Mouse (Mus musculus) G1E (cell line): ENCODE data around the gene Esyt1. TPM values are rescaled to one million over a fixed set of nuclear protein-coding genes. Genes with fewer than 3 reads are reported as not detected.

Experiments
- ATAC-seq: 2 replicates; pipeline ENCODE4 v1.8.0; 2016; ENCODE audit warnings: mild to moderate bottlenecking; ENCODE audit not compliant: insufficient number of reproducible peaks, poor library complexity, low FRiP score, severe bottlenecking; ENCODE audit errors: extremely low read depth
- DNase-seq: peaks from one replicate; pipeline ENCODE4 v3.0.0; 2012; ENCODE audit warnings: low spot score
- H3K27me3 ChIP-seq: 2 replicates; pipeline ENCODE4 v1.6.1; 2012; ENCODE audit warnings: mild to moderate bottlenecking, low read length, inconsistent platforms; ENCODE audit not compliant: insufficient read depth
- H3K36me3 ChIP-seq: replicated peaks from 2 replicates; pipeline ENCODE3; 2012; ENCODE audit warnings: mild to moderate bottlenecking, inconsistent platforms
- H3K4me1 ChIP-seq: 2 replicates; pipeline ENCODE4 v1.6.1; 2012; ENCODE audit warnings: low read depth, low read length, inconsistent platforms, mixed read lengths; ENCODE audit not compliant: insufficient read depth
- H3K4me3 ChIP-seq: 2 replicates; pipeline ENCODE4 v1.5.1; 2012; ENCODE audit warnings: low read depth, mild to moderate bottlenecking, inconsistent platforms, low read length, moderate library complexity, mixed read lengths
- H3K9me3 ChIP-seq: replicated peaks from 2 replicates; pipeline ENCODE4 v1.6.1; 2012; ENCODE audit warnings: inconsistent platforms
- CTCF ChIP-seq: IDR thresholded peaks from 2 replicates; pipeline ENCODE4 v1.5.1; 2012; ENCODE audit warnings: low read depth, low read length, inconsistent platforms, mixed read lengths
- GATA1 ChIP-seq: IDR thresholded peaks from 2 replicates; pipeline ENCODE4 v1.6.1; 2012; ENCODE audit warnings: borderline replicate concordance, low read length, inconsistent platforms, mixed read lengths
- GATA2 ChIP-seq: IDR thresholded peaks from 2 replicates; pipeline ENCODE4 v1.6.1; 2012; ENCODE audit warnings: low read depth, low read length, inconsistent platforms, borderline replicate concordance
- POLR2AphosphoS5 ChIP-seq: IDR thresholded peaks from 2 replicates; pipeline ENCODE4 v1.6.1; 2012; ENCODE audit warnings: low read depth, low read length, inconsistent platforms; ENCODE audit not compliant: insufficient replicate concordance
- TAL1 ChIP-seq: conservative IDR thresholded peaks from 2 replicates; pipeline ENCODE4 v1.6.1; 2012; ENCODE audit warnings: low read depth, low read length, inconsistent platforms, mixed read lengths
- polyA plus RNA-seq: library from polyadenylated mRNA; stranded (reverse); fragments of >175 nt; gene quantifications from 2 replicates; pipeline ENCODE4 v1.2.3, GENCODE M21; 2012
- total RNA-seq, 2 experiments: library from RNA; stranded (forward) in 1 of 2; stranded (reverse) in 1 of 2; fragments of 200-1000 nt in 1 of 2; fragments of >200 nt in 1 of 2; fragmentation: Nextera tagmentation in 1 of 2; gene quantifications; 2 replicates each; pipeline ENCODE4 v1.2.3; 2014 to 2017

Esyt1 gene
- total and polyA plus RNA-seq, 3 experiments = 36.0 to 98.1 (median 80.2) TPM

DNA sequence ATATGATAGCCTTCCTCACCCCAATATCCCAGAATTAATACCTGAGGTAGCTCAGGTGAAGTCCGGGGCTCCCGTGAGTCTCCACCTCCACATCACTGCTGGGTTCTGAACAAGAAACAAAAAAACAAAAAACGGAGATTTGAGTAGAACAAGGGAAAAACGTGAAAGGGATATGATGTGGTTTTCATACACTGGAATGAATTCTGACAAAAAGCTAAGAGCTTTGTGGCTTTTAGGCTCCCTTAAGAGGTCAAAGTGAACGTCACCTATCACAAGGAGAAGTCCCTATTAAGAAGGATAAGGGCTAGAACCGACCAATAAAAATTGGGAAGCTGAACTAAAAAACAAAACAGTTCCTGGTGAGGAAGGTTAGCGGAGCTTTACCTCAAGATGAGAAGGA is 21.1 kb upstream of the Esyt1 start:
- TF ChIP-seq GATA2 = no peak
- TF ChIP-seq CTCF = no peak
- no peak for TF ChIP-seq POLR2AphosphoS5
- no peak for TF ChIP-seq TAL1
- no peak for TF ChIP-seq GATA1

GRCm38 (mm10) chr10:128546361-128546760 is 20.7 kb upstream of the Esyt1 start:
- TF ChIP-seq GATA2 = no peak
- TF ChIP-seq TAL1 = no peak
- no peak for TF ChIP-seq GATA1
- TF ChIP-seq POLR2AphosphoS5 = no peak
- no peak for TF ChIP-seq CTCF
- H3K27me3 ChIP-seq = no peaks in the 10 kb centered on the region
- peaks cover 52% of the 10 kb centered on the region for H3K4me1 ChIP-seq
- peak overlapping the region; percentile 82 for H3K4me3 ChIP-seq
- ATAC-seq (no peak), DNase-seq (peak; percentile 63)
- no peaks in the 10 kb centered on the region for H3K9me3 ChIP-seq
- H3K36me3 ChIP-seq = peaks cover 52% of the 10 kb centered on the region

More for the DNA sequence above, 21.1 kb upstream of the Esyt1 start:
- DNase-seq (no peak), ATAC-seq (no peak)
- H3K4me1 ChIP-seq = peaks cover 52% of the 10 kb centered on the region
- H3K27me3 ChIP-seq = no peaks in the 10 kb centered on the region
- no peaks in the 10 kb centered on the region for H3K9me3 ChIP-seq
- H3K36me3 ChIP-seq = peaks cover 50% of the 10 kb centered on the region
- H3K4me3 ChIP-seq = peak overlapping the region; percentile 82

- Histone ChIP-seq H3K9me3 (no peaks in the 10 kb centered on the region), H3K4me3 (no peak overlapping the region), H3K4me1 (peaks cover 52% of the 10 kb centered on the region), H3K36me3 (peaks cover 58% of the 10 kb centered on the region), H3K27me3 (no peaks in the 10 kb centered on the region)
- TF ChIP-seq GATA1 (no peak), TAL1 (no peak), CTCF (no peak), GATA2 (no peak), POLR2AphosphoS5 (no peak)
- DNase-seq = no peak
- ATAC-seq = no peak
Observed at GRCm38 (mm10) chr10:128545570-128545898, 19.9 kb upstream of the Esyt1 start.

DNA sequence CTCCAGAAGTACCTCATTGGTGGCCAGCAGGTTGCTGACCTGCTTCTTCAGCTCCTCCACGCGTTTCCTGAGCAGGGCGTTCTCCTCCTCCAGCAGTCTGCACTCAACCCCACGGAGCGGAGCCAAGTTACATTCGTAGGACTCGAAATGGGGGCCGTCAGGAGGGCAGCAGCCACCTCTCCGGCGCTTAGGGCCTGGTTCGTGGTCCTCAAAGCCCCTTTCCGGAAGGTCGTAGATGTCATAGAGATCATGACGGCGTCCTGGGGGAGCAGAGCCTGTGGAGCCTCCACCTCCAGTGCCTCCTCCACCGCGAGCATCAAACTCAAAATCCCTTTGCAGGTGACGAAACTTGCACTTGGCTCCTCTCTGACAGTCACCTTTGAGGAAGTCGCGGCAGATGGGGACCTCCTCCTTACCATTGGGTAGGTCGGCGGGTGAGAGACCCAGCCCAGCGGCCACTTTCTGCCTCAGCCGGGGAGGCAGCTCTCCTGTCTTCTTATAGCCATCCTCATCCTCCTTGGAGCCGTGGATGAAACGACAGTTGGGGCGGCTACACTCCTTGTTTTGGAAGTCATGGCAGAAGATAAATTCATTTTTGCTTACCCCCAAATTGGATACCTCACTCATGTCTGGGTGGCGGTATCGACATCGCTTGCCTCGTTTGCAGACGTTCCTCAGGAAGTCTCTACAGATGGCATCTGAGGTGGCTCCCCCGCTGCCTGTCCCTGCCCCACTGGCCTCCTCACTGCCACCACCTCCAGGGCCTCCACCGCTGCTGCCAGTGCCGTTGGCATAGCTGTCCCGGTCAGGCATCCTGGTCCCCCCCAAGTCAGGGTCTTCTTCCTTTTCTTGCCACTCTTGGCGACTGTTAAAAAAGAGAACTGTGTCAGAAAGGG is 19.3 kb upstream of the Esyt1 start:
- DNase-seq (no peak), ATAC-seq (no peak)
- Histone ChIP-seq H3K36me3 (peaks cover 58% of the 10 kb centered on the region), H3K4me1 (peaks cover 46% of the 10 kb centered on the region), H3K9me3 (no peaks in the 10 kb centered on the region), H3K4me3 (no peak overlapping the region; the same call in 1 of the 2 replicates), H3K27me3 (no peaks in the 10 kb centered on the region)
- TF ChIP-seq TAL1 (no peak), GATA1 (no peak), CTCF (no peak), GATA2 (no peak), POLR2AphosphoS5 (no peak)

- Histone ChIP-seq H3K9me3 (no peaks in the 10 kb centered on the region), H3K36me3 (peaks cover 58% of the 10 kb centered on the region), H3K4me3 (peak overlapping the region; percentile 44; the same call in 1 of the 2 replicates), H3K4me1 (peaks cover 41% of the 10 kb centered on the region), H3K27me3 (no peaks in the 10 kb centered on the region)
- DNase-seq (no peak), ATAC-seq (no peak)
- no peak for TF ChIP-seq POLR2AphosphoS5
- TF ChIP-seq GATA1 = no peak
- no peak for TF ChIP-seq CTCF
- TF ChIP-seq TAL1 = no peak
- no peak for TF ChIP-seq GATA2
Observed at GRCm38 (mm10) chr10:128544151-128544657, 18.5 kb upstream of the Esyt1 start.

- ATAC-seq = no peak
- Histone ChIP-seq H3K36me3 (peaks cover 53% of the 10 kb centered on the region), H3K27me3 (no peaks in the 10 kb centered on the region)
Observed at GRCm38 (mm10) chr10:128543100-128543499, 17.4 kb upstream of the Esyt1 start.

More at GRCm38 (mm10) chr10:128543100-128543499, 17.4 kb upstream of the Esyt1 start:
- Histone ChIP-seq H3K9me3 (no peaks in the 10 kb centered on the region), H3K4me1 (peaks cover 41% of the 10 kb centered on the region), H3K4me3 (no peak overlapping the region)
- no peak for DNase-seq
- TF ChIP-seq GATA1 = no peak
- TF ChIP-seq TAL1 = no peak
- TF ChIP-seq GATA2 = no peak
- no peak for TF ChIP-seq POLR2AphosphoS5
- no peak for TF ChIP-seq CTCF
